Mouse (Mus musculus) frontal cortex, adult (tissue): ENCODE results near the gene Masp1.

Source experiments
- ATAC-seq: cut with Nextera tagmentation; 2 replicates; pipeline ENCODE4 v1.9.2; 2017; ENCODE audit warnings: mild to moderate bottlenecking, moderate library complexity, mixed read lengths; ENCODE audit not compliant: low TSS enrichment

The Masp1 gene

DNA sequence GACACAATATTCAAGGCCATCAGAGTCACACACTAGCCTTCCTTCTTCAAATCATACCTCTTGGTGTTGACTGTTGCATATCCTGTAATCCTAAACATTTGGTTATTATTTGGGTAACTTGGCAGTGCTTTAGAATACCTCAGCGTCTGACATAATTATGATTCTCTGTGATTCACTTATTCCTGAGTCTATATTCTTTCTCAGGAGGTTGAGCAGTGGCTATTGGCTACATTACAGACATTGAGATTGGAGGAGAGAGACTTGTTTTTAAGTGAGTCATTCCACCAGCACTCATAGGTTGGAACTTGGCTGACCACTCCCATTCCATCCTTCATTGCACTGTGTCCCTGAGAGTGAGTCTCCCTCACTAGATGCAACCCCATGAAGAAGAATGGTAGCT is 7.2 kb downstream of the Masp1 start:
- ATAC-seq: no peak

DNA sequence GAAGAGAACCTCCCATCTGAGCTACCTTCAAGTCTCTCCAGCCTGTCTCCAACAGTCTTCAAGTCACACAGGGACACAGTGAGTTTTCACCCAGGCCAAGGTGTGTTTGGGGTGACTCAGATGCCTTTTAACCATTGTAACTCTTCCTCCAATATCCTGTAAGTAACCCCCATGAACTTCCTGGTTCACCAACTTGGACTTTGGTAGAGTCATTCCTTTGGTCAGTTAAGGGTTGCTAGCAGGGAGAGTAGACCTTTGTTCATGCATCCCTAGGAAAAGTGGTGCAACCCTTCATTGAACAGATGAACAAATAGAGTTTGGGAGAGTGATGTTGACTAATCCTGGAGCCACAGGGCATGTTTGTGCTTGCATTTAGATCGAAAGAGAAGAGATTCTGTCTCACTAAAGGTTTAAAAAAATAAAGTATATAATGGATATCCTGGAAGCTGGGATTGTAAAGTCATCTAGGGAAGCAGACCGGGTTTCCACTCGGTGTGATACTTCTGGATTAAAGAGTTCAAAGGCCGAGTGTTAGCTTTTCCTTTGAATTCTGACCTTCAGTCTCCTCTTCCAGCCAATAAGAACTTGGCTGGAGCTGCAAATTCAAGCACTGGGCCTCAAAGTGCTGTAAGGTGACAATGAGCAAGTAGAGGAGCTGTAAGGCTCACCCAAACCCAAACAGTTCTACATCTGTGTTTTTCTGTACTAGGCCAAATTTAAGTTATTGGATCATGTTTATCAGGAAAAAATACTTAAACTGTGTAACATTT is 9.3 kb downstream of the Masp1 start:
- ATAC-seq: no peak

DNA sequence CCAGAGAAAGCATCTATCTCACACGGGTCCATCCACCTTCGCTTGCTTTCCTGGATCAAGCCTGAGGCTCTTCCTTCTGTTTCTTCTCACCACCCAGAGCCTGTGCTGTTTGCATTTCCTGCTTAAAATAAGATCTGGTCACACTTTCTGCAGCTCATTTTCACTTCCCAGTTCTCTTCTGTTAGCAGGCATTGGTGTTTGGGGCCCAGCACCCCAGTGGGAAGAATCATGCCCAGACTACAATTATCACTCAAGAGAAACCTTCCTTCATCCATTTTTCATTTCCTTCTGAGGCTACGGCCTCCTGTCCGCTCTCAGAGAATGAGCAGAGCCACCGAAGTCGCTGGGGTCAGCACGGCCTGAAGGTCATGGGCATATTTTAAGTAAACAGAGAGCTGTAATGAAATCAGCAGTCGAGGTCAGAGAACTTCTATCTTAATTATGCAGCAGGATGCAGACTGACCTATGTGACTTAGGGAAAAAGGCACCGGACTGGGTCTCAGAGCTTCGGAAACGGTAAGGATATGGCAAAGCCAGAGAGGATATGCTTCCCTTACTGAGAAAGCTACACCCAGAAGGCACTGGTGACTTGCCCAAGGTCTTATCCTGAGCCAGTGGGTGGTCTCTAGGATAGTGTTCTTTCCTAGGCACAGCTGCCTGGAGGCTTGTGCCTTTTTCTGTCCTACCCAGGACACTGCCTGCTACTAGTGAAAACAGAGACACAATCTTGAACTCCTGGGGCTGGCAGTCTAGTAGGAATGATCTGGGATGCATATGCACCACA is 14.5 kb downstream of the Masp1 start:
- ATAC-seq: peak; percentile 92

DNA sequence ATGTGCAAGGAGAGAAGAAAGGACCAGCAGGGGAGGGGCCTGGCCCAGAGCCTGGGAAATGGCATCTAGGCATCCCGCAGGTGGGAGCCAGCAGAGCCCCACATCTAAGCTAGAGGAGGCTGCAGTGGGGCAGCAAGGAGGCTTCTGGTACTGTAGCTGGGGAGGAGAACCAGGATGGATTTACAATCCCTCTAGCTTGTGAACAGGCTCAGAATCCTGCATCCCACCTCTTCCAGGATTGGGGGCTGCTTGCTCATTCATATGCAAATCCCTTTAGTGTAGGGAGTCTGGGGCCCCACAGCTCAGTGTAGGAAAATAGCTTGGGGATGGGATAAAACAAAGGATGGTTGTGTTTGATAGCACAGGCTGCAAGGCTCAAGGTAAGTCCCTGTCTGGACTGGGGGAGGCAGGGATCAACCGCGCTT is 16.3 kb downstream of the Masp1 start:
- ATAC-seq: no peak

DNA sequence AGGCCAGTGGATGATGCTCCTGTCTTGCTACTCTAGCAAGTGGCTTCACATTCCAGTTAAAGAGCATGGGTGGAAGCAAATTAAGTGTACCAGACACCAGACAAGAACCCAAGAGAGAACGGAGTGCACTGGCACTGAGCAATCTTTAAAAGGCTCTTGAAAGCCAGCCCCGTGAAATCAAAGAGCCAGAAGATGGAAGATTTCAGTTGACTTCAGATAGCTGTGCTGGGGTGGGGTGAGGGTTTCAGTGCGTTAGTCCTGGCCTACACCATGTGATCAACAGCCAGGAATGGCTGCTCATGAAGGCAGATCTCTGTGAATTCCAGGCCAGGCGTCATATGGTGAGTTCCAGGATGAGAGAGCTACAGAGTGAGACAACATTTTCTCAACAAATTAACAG is 17.3 kb downstream of the Masp1 start:
- no peak for ATAC-seq

DNA sequence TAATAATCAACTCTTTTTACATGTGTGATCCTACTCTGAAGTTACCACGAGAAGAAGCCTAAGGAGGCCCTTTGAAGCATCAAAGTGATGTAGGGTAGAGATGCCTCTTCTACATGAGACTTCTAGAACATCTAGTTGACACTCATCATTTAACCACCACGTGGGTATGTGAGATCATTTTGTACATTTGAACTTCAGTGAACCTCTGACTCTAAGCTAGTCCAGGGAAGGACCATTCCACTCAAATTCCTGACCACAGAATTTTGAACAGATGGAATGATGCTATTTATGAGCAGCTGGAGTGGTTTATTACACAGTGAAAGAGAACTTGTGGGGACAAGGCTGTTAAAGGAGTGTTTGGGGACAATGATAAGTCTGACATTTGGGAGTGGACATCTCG is 18.1 kb downstream of the Masp1 start:
- ATAC-seq: no peak

DNA sequence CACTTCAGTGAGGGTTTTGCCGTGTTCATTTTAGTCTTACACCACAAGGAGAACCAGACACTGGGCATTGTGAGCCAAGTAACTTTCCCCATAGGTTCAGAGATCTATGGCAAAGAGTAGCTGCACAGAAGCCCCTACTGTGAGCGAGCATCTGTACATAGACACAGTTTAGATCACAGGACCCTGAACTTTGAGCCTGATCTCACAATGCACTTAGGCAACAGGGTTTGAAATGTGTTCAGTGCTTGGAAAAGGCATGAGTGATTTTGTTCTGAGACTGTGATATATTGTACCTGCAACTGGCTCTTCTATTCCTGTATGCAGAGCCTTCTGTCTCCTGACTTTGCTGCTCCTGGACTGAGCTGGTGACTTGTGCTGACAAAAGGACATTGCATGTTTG is 19.3 kb downstream of the Masp1 start:
- no peak for ATAC-seq

DNA sequence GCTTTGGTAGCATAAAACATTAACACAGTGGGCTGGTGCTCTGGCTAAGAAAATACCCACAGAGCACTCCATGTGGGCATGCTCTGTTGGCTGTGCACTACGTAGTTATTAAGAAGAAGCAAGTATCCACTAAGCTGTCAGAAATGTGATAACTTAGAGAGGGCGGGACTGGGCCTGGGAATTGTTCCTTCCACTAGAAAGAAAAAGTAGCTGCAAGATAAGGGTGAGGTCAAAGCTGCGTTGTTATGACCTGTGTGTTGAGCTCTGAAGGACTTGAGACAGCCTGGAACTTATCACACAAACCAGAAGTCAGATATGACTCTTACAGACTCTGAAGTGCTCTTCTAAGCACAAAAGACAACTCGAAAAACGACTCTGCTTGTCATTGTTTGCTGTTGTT is 20.1 kb downstream of the Masp1 start:
- no peak for ATAC-seq

DNA sequence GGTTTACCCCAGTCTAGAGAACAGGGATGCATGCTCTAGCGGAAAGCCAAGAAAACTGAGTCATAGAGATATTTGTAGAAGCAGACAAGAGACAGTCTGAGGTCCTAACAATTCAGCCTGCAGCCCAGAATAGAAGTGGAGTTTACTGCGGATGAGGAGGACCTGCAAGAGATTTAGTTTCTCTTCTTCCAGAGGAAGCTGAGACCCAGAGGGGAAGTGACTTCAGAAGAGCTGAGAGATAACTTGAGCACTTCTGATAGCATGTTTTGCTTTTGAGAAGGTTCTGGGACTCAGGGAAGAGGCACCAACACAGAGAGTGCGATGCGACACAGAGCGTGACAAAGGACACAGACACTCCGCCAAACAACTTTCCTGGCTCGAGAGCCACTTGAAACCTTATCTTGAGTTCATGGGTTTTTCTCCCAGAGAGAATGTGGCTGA is 21.9 kb downstream of the Masp1 start:
- peak; percentile 91 for ATAC-seq

DNA sequence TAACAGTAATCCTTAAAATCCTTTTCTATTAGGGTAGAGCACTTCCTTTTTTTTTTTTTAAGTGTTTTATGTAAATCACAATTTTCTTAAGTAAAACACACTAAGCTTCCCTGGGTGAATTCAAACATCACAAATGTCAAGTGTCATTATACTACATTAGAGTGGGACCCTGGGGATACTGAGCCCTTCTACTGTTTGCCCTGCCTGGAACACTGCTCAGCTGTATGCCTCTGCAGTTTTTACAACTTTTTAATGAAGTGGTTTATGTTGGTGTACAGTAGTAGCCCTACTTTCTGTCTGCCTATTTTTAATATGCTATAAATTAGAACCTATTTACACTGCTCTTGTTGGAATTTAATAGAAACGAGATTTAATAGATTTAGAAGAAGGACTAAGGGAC is 22.7 kb downstream of the Masp1 start:
- no peak for ATAC-seq

DNA sequence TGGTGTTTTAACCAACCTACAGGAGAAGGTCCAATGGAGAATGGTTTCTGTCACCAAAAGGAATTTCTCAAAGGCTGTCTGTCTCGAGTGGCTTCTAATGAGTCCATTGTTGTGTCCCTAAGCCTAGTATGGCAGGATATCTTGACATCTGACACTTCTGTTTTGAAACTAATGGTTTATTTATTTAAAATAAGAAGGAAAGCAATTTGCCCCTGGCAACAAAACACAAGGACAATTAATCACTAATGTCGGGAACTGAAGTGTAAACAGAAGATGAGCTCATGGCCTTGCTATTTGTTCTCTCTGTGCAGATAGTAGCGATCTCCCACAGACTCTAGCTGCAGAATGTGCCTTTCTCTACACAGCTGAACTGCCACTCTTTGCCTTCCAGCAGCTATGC is 23.2 kb downstream of the Masp1 start:
- ATAC-seq: no peak

DNA sequence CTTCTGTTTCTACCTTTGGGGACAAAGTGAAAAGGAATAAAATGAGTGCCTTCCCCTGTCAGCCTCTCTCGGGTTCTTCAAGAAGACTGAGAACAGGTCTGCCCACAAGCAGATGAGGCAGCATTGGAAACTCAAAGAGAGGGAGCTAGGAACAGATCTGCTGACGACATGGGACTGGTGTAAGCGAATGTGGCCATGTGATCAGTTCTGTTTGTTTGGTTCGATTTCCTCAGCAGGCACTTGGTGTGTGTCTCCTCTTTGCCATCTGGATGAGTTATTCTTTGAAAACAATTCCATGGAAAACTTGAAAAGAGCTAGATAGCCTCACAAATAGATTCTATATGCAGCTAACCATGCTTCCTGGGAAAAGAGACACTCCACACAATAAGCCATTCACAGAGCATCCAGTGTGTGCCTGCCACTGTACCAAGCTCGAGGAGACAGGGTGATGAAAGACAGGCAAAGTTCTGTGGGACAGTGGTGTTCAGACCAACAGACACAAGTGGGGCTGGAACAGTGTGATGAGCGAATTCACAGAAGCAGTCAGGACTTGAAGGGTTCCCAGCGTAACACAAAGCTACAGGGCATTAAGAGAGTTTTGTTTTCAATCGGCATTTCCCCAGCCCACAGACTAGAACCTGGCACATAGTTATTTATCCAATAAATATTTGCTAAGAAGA is 24.2 kb downstream of the Masp1 start:
- no peak for ATAC-seq

DNA sequence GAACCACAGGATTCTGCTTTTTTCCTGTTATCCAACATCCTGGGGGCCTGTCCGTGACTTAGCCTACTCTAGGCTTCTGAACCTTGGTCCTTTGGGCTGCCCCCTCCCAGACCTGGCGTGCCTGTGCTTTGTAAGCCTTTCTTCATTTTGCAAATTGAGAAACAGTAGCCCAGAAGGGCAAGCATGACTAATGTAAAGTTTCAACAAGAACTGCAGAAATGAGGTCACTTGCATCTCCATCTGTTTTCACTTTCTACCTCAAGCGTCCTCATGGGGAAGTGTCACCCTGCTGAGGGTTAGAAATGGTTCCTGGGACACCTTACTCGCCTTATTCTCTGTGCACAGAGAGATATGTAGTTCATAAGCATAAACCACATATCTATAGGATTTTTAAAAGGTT is 27.8 kb downstream of the Masp1 start:
- ATAC-seq: peak; percentile 82

DNA sequence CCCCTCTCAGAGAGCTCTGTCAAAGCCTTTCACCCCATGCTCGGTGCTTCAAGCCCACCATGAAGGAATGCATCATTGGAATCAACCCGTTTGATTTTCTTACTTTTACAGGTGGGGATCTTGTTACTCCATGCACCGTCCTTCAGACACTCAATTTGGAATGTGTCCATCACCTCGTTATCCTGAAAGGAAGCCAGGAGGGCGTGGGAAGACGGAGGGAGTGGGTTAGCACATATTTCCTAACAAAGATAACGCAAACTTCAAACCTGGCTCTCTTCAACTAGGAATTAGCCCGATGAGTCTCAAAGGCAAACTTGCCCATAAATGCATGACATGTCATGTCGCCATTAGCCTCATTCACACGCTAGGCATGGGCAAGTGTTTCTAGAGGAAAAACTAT is 37.3 kb downstream of the Masp1 start:
- ATAC-seq: no peak

DNA sequence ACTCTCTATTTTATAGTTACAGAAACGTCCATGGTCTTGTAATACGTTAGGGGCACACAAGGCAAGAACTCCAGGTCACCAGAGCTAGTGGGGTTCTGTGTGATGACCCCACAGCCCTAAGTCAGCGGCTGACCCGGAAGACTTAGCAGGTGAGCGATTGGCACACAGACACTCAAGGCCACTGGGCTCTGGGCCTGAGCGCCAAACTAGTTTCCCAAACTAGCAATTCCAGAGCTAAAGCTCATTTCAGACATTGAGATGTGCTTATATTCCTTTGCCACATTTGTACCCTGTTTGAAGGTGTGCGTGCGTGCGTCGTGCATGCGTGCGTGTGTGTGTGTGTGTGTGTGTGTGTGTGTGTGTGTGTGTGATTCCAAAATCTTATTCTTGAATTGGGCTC is 37.8 kb downstream of the Masp1 start:
- no peak for ATAC-seq

DNA sequence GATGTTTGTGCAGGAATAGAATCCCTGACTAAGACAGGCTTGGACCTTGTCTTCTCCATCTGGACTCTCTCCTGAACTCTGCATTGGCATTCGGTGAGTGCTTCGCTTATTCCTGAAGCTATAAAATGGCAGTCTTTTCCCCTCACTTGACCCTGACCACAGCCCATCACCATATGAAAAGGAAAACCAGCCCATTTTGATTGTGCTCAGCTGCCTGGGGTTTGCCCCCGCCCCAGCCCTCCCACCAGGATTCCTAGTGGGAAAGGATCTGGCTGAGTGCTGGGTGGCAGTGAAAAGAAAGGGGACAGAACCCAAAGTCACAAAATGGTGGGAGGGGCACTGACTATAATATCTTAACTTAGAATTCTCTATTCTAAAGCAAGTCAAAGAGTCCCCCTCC is 38.4 kb downstream of the Masp1 start:
- ATAC-seq: no peak

DNA sequence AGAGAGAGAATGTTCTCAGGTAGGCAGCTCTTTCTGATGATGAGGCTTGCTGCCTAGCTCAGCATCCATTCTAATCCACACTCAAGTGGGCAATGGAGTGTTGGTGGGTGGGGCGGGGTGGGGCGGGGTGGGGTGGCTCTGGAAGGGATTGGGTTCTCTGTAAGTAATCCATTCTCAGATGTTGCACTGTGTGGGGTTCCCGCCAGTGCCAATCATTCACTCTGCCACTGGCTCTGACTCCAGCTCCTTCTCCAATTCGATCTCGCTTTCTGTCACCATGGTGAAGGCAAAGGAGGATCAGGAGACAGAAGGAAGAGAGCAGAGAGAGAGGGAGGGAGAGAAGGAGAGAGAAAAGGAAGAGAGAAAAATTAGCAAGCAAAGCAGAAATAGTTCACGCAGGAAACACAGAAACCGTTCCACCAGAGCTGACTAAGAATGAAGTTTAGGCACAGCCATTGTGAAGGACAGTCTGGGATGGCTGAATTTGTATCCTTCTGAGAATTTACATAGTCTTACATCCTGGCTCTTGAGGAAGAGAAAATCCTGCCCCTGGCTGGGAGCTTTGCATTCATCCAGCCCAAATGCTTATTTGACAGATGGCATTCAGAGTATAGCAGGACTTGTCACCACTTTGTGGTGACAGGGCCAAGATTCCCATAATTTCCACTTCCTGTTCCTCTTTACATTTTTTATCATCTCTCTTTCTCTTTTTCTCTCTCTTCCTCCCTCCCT is 40.6 kb downstream of the Masp1 start:
- no peak for ATAC-seq

DNA sequence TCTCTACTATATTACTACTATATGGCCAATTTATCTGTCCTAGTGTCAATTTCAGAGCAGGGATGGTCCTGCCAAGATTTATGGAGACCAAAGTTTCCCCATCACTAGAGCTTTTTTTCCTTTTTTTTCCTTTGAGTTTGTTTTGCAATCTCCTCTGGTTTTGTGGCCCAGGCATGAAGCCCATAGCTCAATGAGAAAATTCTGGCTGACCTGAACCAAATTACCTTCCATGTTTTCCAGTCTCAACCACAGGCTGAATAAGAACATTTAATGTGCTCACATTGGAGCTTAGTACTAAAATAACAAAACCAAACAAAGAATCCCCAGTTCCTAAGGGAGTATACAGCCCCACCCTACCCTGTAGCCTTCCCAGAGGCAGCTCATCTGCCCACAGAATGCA is 44.0 kb downstream of the Masp1 start:
- no peak for ATAC-seq

DNA sequence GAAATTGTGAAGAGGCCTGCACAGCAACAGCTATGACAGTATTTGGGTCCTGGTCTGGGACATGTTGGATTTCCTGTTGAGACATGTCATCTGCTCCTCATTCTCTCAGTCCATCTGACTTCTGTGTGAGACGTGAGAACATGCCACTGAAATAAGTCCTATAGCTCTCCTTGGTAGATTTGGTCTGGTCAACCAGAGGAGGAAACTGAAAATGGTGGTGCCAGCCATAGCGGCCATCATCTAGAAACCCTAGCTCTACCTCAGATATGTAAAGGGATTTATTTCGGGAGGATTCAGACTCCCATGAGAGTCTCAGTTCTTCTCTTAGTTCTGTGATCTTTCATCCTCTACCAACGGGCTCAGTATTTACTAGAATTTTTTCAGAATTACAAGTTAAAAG is 45.0 kb downstream of the Masp1 start:
- no peak for ATAC-seq

DNA sequence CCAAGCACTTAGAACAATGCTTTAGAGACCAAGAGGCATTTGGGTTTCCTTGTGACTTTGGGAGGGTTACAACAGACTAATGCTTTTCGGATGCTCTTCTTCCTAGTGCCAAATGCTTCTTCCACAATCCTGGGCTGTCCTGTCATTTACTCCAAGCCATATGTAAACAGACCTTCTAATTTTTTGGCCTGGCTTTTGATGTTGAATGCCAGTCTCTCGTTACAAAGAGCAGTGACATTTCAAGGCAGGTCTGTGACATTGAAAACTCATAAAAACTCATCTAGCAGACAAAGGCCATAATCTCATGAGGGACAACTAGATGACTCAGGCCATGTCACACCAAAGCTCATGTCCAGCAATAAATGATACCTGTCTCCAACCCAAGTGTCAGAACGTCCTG is 48.6 kb downstream of the Masp1 start:
- no peak for ATAC-seq

DNA sequence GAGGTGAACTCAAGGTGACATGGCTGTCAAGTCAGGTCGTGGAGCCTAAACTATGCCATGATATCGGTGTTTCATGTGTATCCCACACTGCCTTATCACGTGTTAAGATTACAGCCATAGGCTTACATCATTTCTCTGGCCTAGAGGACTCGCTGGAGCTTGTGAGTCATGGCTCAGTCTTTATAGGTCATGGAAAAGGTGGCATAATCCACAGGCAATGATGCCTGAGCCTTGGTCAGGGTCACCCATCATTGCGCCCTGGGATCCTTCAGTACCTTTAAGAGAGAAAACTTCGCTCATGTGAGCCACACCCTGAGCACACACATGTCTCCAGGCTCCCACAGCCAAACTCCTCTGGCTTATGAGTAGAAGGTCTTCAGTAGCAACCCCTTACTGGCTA is 49.1 kb downstream of the Masp1 start:
- no peak for ATAC-seq

DNA sequence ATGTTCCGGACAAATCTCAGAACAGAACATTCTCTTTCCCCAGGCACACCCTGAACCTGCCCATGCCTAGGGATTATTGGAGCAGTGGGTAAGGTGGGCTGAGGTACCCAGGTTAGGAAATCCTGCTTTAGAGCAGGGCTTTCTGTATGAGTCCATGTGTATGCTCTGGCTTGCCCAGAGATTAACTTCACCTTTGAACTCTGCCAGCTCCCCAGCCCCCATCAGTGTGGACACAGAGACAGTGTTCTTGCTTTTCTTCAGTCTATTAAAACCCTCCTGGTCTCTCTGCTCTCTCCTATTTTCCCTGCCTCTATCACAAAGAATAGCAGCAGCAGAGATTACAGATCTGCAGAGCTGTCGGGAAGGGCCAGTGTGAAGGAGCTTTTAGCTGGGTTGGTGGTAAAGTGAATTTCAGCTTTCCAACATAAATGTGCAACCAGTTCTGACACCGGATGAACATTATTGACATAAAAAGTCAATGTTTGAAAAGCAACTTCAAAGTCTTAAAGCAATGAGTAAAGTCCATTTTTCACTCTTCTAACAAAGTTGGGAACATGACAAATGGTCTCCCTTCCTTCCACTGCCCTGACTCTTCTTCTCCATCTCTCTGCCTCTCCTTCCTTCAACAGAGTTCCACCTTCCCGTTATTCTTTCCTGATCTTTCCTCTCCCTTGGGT is 56.8 kb downstream of the Masp1 start:
- ATAC-seq: no peak
